Mouse (Mus musculus) olfactory bulb, adult 2 months (tissue): ENCODE measurements around the gene Cpne2. TPM values are rescaled to one million over a fixed set of nuclear protein-coding genes. Genes with fewer than 3 reads are reported as not detected.

Experiments
- H3K27ac ChIP-seq: fragments of 200-500 bp; 2 replicates; pipeline ENCODE4 v1.5.1; 2012; ENCODE audit warnings: low read depth, low read length; ENCODE audit not compliant: insufficient read depth
- H3K4me1 ChIP-seq: fragments of 200-500 bp; 2 replicates; pipeline ENCODE4 v1.6.1; 2012; ENCODE audit warnings: low read length; ENCODE audit not compliant: control insufficient read depth, insufficient read depth
- H3K4me3 ChIP-seq: fragments of 200-500 bp; 2 replicates; pipeline ENCODE4 v1.5.1; 2012; ENCODE audit warnings: mild to moderate bottlenecking, low read depth, low read length, moderate library complexity; ENCODE audit not compliant: insufficient read depth
- CTCF ChIP-seq: fragments of 200-500 bp; IDR thresholded peaks from 2 replicates; pipeline ENCODE4 v1.5.1; 2012; ENCODE audit warnings: low read depth, mild to moderate bottlenecking, low read length, moderate library complexity; ENCODE audit not compliant: insufficient read depth
- POLR2A ChIP-seq: fragments of 200-500 bp; IDR thresholded peaks from 2 replicates; pipeline ENCODE4 v1.6.1; 2012; ENCODE audit warnings: mild to moderate bottlenecking, low read depth, low read length, moderate library complexity; ENCODE audit not compliant: insufficient read depth
- WGBS: fragments of 180-500 bp; shearing (Covaris S2); methylation state at CpG from one replicate; pipeline ENCODE4 v1.1.7; 2018; 5-methylcytosine and 5-hydroxymethylcytosine counted together
- polyA plus RNA-seq: library from polyadenylated mRNA; stranded (reverse); fragments of >200 nt; gene quantifications from 2 replicates; pipeline ENCODE4 v1.2.4, GENCODE M21; 2012; ENCODE audit warnings: low replicate concordance; ENCODE audit not compliant: missing spikeins, insufficient read depth, insufficient read length

Cpne2 gene
- polyA plus RNA-seq, 1 experiment = not detected

DNA sequence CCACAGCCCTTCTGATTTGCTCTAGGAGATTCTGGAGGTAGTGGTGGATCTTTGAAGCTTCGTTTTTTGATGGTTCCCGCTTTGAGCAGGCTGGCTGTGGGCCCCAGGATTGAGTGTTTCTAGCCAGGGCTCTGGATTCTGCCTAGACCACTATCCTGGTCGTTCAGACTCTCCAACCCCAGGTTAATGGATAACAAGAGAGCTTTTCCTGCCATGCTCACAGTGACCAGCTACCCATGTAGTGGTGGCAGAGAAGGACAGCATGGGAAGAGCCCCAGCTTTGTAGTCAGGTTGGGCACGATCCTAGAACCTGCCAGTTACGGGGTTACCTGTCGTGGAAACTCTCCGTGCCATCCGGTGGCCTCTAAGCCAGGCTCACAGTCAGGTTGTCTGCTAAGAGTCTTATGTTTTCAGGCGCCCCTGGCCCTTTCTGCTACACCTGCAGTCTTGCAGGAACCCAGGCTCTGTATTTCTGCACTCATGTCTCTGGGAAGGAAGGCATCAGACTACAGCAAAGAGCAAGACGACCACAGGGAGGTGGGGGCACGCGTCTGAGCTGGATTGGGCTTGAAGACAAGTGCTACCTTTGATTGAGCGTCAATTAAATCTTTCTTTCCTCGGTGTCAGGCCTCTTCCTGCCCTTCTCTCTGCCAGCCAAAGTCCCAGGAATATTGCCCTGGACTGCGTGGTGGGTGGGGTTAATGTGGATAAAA lies 33.8 kb downstream of the Cpne2 start:
- 53% methylated on average over 15 of the region's 15 CpGs for WGBS
- TF ChIP-seq CTCF = no peak
- TF ChIP-seq POLR2A = no peak
- no peak overlapping the region for H3K27ac ChIP-seq
- peaks cover 14% of the 10 kb centered on the region for H3K4me1 ChIP-seq
- no peak overlapping the region for H3K4me3 ChIP-seq

DNA sequence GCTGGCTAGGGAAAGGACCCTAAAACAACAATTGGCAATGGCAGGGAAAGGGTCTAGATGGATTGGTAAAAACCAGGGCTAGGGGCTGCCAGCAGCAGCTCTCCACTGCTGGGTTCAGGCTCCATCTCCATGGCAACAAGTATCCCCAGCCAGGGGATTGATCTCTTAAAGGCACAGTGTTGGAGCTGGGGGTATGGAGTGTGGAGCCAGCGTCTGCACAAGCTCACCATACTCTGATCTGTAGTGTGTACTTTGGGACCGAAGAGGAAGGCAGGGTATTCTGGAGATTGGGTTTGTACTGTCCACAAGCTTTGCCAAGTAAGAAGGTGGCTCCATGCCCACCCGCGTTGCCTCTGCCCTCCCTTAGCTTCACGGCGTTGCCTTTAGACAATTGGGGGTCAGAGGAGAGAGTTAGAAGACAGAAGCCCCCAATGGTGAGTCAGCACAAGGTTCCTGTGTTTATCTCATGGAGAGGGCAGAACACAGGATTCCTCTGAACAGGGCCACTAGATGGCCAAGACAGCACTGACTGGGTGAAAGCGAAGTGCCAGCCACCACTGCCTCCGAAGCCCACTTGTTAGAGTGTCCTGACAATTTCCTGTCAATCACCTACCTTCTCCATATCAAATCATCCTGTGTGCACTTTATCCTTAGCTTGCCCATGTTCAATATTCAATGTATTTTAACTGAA lies 34.5 kb downstream of the Cpne2 start:
- TF ChIP-seq POLR2A (no peak), CTCF (no peak)
- Histone ChIP-seq H3K4me1 (peaks cover 14% of the 10 kb centered on the region), H3K27ac (no peak overlapping the region), H3K4me3 (no peak overlapping the region)
- 35% methylated on average over 8 of the region's 8 CpGs for WGBS

DNA sequence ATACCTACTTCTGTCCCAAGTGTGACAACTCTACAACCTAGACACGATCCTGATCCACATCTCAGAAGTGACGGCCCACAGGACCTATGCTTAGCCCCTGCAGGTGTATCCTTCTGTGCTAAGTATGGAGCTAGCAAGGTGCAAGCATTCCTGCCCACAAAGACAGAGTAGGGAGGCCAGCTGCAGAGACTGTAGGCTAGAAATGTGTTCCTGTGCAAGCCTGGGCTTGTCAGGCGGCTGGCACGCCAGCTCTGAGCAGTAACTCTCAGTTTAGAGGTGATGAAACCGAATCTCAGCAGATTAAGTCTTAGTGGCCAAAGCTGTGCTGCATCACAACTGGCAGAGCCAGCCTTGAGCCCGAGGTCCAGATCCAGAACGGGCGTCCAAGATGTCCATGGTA lies 35.3 kb downstream of the Cpne2 start:
- 91% methylated on average over 8 of the region's 8 CpGs for WGBS
- TF ChIP-seq CTCF (no peak), POLR2A (no peak)
- Histone ChIP-seq H3K4me1 (peaks cover 14% of the 10 kb centered on the region), H3K27ac (no peak overlapping the region), H3K4me3 (no peak overlapping the region)

DNA sequence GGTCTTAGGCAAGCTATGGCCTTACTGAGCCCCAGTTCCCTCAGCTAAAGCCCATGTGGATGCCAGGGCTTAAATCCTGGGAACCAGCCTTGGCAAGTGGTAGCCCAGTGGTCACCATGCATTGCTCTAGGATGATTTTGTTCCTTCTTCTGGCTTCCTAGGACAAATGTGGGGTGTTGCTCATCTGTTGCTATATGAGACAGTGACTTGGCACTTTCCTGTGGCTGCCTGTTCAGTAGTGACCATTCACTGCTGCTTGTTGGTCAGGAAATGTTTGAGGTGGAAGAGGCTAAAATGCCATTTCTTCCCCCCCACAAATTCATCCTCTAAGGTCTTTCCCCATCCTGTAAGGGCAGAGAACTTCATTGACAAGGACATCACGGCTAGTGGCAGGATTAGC lies 36.6 kb downstream of the Cpne2 start:
- Histone ChIP-seq H3K4me1 (peaks cover 22% of the 10 kb centered on the region), H3K4me3 (no peak overlapping the region), H3K27ac (no peak overlapping the region)
- WGBS = 88% methylated on average over 1 of the region's 1 CpGs
- TF ChIP-seq POLR2A (no peak), CTCF (no peak)

DNA sequence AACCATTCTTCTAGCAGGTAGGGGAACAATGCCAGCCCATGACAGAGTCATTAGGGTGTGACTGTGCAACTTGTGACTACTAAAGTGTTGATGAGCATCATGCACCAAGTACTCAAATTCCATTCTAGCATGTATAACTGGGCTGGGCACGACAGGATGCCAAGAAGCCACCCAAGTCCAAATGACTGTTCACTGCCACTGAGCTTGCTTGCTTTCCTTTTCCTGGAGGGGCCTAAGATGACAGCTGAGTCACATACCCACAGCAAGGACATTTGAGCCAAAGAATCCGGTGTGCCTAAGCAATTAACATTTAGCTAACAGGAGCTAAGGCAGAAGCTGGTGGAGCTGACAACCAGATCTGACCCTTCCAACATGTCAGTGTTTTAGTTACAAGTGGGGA lies 39.1 kb downstream of the Cpne2 start:
- no peak for TF ChIP-seq POLR2A
- TF ChIP-seq CTCF = no peak
- H3K4me1 ChIP-seq = peaks cover 28% of the 10 kb centered on the region
- 57% methylated on average over 2 of the region's 2 CpGs for WGBS
- H3K4me3 ChIP-seq = no peak overlapping the region
- H3K27ac ChIP-seq = no peak overlapping the region

DNA sequence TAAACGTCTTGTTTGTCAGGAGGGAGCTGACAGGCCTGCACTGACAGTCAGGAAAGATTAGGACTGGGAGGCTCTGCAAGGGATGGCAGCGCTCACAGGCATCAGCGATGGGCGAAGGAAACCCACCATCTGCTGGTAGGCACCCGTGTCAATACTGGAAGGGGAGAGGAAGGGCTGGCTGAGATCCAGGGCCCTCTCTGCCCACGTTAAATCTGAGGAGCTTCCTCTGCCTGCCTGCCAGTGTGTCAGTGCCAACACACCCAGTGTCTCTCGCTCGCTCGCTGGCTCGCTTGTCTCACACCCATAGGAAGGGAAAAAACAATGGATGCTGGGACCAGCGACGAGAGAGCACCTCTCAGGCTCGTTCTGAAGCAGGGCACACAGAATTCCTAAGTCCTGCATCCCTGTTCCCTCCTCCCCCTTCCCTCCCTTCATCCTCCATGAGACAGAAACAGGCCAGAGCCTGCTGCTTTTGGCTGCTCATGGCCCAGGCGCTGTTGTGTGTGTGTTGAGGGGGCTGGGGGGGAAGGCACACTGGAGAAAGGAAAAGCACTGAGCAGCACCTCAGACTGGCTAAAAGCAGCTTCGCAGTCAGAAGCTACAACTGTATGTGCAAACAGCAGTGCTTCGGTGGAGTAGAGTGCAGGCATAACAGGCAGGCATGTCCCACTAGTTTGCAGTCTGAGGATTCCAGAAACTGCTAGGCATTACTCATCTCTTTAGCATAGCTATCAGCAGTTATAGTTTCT lies 41.5 kb downstream of the Cpne2 start:
- TF ChIP-seq POLR2A (no peak), CTCF (no peak)
- Histone ChIP-seq H3K4me3 (no peak overlapping the region), H3K4me1 (peaks cover 22% of the 10 kb centered on the region), H3K27ac (peak overlapping the region; percentile 68)
- WGBS = 23% methylated on average over 16 of the region's 16 CpGs

DNA sequence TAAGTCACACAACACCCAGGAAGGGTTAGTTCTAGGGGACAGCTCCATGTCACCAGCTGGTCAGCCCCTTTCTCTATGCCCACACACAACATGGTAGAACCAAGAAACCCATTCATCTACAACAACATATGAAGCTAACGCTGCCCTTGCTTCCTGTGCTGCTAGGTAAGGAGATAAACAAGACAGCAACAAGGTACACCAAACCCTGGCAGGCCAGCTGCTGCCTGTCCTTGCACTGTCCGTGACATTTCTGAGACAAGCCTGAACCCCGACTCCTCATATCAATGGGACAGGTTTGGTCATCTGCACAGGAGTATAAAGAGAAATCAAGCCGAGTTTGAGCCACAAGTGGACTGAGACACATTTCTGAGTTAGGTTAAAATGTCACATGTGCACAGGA lies 42.4 kb downstream of the Cpne2 start:
- 0 out of 2 replicates have a peak overlapping the region, but pooled peaks have one; percentile 1 for H3K27ac ChIP-seq

DNA sequence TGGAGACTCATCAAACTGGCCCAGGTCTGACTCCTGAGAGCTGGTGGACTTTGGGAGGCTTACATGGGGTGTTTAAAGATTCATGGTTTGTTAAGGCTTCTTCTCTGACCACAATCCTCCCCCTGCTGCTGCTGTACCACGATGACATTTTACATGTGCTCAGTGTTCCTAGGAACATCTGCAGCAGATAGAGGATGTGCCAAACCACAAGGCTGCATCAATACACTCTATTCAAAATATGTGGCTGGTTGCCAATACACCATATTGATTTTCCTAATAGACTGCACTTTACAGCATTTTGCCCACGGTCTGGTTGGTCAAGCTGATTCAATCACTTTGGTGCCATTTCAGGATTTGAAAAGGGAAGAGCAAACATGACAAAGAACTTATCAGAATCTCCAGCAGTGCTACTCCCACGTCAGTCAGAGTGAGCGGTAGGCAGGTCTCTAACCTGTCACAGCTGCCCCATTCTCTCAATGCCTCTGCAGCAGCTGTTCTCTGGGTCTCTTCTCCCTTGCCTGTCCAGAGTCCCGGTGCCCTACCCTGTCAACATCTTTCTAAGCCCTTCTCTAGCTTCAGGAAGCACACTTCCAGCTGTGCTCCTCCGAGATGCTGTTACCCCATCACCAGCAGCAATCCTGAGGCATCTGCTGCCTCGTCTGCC lies 49.2 kb downstream of the Cpne2 start:
- Histone ChIP-seq H3K27ac (no peak overlapping the region), H3K4me3 (no peak overlapping the region), H3K4me1 (peaks cover under 1% of the 10 kb centered on the region; the same call in 1 of the 2 replicates)
- 47% methylated on average over 7 of the region's 7 CpGs for WGBS
- TF ChIP-seq POLR2A (no peak), CTCF (no peak)

More for the DNA sequence above, 42.4 kb downstream of the Cpne2 start:
- Histone ChIP-seq H3K4me3 (no peak overlapping the region), H3K4me1 (peaks cover 20% of the 10 kb centered on the region)
- 97% methylated on average over 4 of the region's 4 CpGs for WGBS
- TF ChIP-seq POLR2A = no peak
- no peak for TF ChIP-seq CTCF

DNA sequence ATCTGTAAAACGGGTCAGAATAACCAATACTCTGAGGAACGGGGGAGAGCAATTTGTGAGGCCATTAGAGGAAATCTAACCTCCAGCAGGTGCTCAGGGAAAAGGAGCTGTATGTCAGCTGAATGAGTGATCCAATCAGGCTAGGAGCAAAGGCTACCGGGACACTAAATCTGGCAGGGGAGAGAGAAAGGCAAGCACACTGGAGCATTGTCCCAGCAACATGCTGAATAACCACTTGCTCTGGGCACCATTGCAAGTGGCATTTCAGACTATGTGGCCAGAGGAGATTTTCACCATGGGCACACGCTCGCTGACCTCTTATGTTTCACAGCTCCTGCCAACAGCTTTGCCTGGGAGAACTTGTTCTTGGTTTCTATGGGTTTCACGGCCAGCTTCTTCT lies 49.8 kb downstream of the Cpne2 start:
- WGBS = 52% methylated on average over 6 of the region's 6 CpGs
- H3K4me1 ChIP-seq = no peaks in the 10 kb centered on the region
- TF ChIP-seq CTCF = no peak
- no peak for TF ChIP-seq POLR2A
- no peak overlapping the region for H3K4me3 ChIP-seq
- no peak overlapping the region for H3K27ac ChIP-seq
